Mouse (Mus musculus) c-Kit-positive CD71-negative TER-119-negative erythroid progenitor cells, embryonic 14.5 days (primary cell): ENCODE measurements around the gene Stoml1.
A peak's percentile ranks its signal among the peaks of the same experiment; 100 is the strongest.

Experiments used
- DNase-seq: peaks from one replicate; pipeline ENCODE4 v3.0.0-alpha.2; 2013; ENCODE audit warnings: low read depth

Gene Stoml1

GRCm38 (mm10) chr9:58253033-58253804, at the start of gene Stoml1:
Gene Stoml1 (plus strand): TSS chr9:58253164.
- DNase-seq = peak; percentile 90

GRCm38 (mm10) chr9:58203516-58204447, 49.2 kb upstream of the Stoml1 start, which contains the start of the genes Islr and Islr2:
Gene Islr (minus strand): TSS chr9:58204306.
Gene Islr2 (minus strand): TSS chr9:58204319.
- peak; percentile 56 for DNase-seq

GRCm38 (mm10) chr9:58204448-58205000, 48.4 kb upstream of the Stoml1 start:
- peak; percentile 83 for DNase-seq

GRCm38 (mm10) chr9:58206013-58206412, 47.0 kb upstream of the Stoml1 start:
- no peak for DNase-seq

- no peak for DNase-seq
These were observed 43.3 kb upstream of the Stoml1 start for GRCm38 (mm10) chr9:58209462-58210303.

- DNase-seq = no peak
These were observed 42.7 kb upstream of the Stoml1 start for GRCm38 (mm10) chr9:58210304-58210627.

GRCm38 (mm10) chr9:58213377-58213776, 39.6 kb upstream of the Stoml1 start:
- DNase-seq = no peak

GRCm38 (mm10) chr9:58213865-58214264, 39.1 kb upstream of the Stoml1 start:
- no peak for DNase-seq

GRCm38 (mm10) chr9:58214519-58215180, 38.3 kb upstream of the Stoml1 start:
- DNase-seq = no peak

- DNase-seq = no peak
These were observed 36.6 kb upstream of the Stoml1 start for GRCm38 (mm10) chr9:58216402-58216801.

- DNase-seq = no peak
These were observed 34.4 kb upstream of the Stoml1 start for GRCm38 (mm10) chr9:58218539-58218938.

GRCm38 (mm10) chr9:58220218-58220903, 32.6 kb upstream of the Stoml1 start:
- DNase-seq = no peak

GRCm38 (mm10) chr9:58224356-58224755, 28.6 kb upstream of the Stoml1 start:
- no peak for DNase-seq

GRCm38 (mm10) chr9:58225915-58226913, 26.8 kb upstream of the Stoml1 start:
- peak; percentile 76 for DNase-seq

GRCm38 (mm10) chr9:58228777-58229466, 24.0 kb upstream of the Stoml1 start:
- DNase-seq = no peak

GRCm38 (mm10) chr9:58231746-58232145, 21.2 kb upstream of the Stoml1 start:
- no peak for DNase-seq

GRCm38 (mm10) chr9:58232374-58232773, 20.6 kb upstream of the Stoml1 start:
- no peak for DNase-seq

GRCm38 (mm10) chr9:58234502-58235015, 18.4 kb upstream of the Stoml1 start:
- DNase-seq = no peak
